Mouse (Mus musculus) intestine, postnatal 0 days (tissue): ENCODE data around the gene Hacd4. TPM values are rescaled to one million over a fixed set of nuclear protein-coding genes. Genes with fewer than 3 reads are reported as not detected.

Source experiments
- ATAC-seq: fragments of 200-750 bp; cut with Nextera tagmentation; 2 replicates; pipeline ENCODE4 v1.8.0; 2017; ENCODE audit warnings: mild to moderate bottlenecking, moderate TSS enrichment, moderate library complexity
- H3K27ac ChIP-seq: fragments of 300-500 bp; sonication (generic); 2 replicates; pipeline ENCODE4 v1.5.1; 2014; ENCODE audit warnings: mild to moderate bottlenecking, low read depth, low read length, moderate library complexity
- H3K27me3 ChIP-seq: fragments of 300-500 bp; sonication (generic); replicated peaks from 2 replicates; pipeline ENCODE4 v1.6.1; 2014; ENCODE audit warnings: low read length, mixed read lengths; ENCODE audit not compliant: control insufficient read depth, insufficient read depth
- H3K36me3 ChIP-seq: fragments of 300-500 bp; sonication (generic); 2 replicates; pipeline ENCODE4 v1.6.1; 2014; ENCODE audit warnings: mild to moderate bottlenecking, moderate library complexity; ENCODE audit not compliant: control insufficient read depth, insufficient read depth
- H3K4me1 ChIP-seq: fragments of 300-500 bp; sonication (generic); replicated peaks from 2 replicates; pipeline ENCODE4 v1.6.1; 2014; ENCODE audit warnings: antibody characterized with exemption, low read length, mixed read lengths; ENCODE audit not compliant: control insufficient read depth, insufficient read depth
- H3K4me2 ChIP-seq: fragments of 300-500 bp; sonication (generic); replicated peaks from 2 replicates; pipeline ENCODE4 v1.6.1; 2014; ENCODE audit warnings: low read depth, mild to moderate bottlenecking, moderate library complexity
- H3K4me3 ChIP-seq: fragments of 300-500 bp; sonication (generic); 2 replicates; pipeline ENCODE4 v1.5.1; 2014; ENCODE audit warnings: low read depth, low read length
- H3K9ac ChIP-seq: fragments of 300-500 bp; sonication (generic); 2 replicates; pipeline ENCODE4 v1.6.1; 2014; ENCODE audit warnings: mild to moderate bottlenecking, low read depth, low read length
- H3K9me3 ChIP-seq: fragments of 300-500 bp; sonication (generic); 2 replicates; pipeline ENCODE4 v1.6.1; 2016; ENCODE audit warnings: mixed run types; ENCODE audit not compliant: control insufficient read depth
- CTCF ChIP-seq: sonication (generic); IDR thresholded peaks from 2 replicates; pipeline ENCODE4 v1.5.1; 2016; ENCODE audit warnings: low read depth, mild to moderate bottlenecking, control low read depth, antibody characterized with exemption, moderate library complexity
- WGBS: fragments of 180-500 bp; shearing (Covaris S2); extraction: QIAGEN DNeasy Blood & Tissue Kit; methylation state at CpG from one replicate; pipeline ENCODE4 v1.1.7; 2014; 5-methylcytosine and 5-hydroxymethylcytosine counted together
- polyA plus RNA-seq: library from polyadenylated mRNA; unstranded; fragments of >200 nt; fragmentation: Nextera tagmentation; extraction: Ambion mirVana; gene quantifications from 2 replicates; pipeline ENCODE4 v1.2.1, GENCODE M21; 2015

The Hacd4 gene
- polyA plus RNA-seq, 1 experiment from 2014 or later, result 6.6 TPM

GRCm38 (mm10) chr4:88476084-88476483 lies 37.4 kb upstream of the Hacd4 start:
- Histone ChIP-seq H3K27me3 (no peaks in the 10 kb centered on the region), H3K27ac (no peak overlapping the region), H3K4me2 (no peak overlapping the region), H3K4me1 (no peaks in the 10 kb centered on the region), H3K9ac (no peak overlapping the region), H3K9me3 (no peaks in the 10 kb centered on the region), H3K4me3 (no peak overlapping the region), H3K36me3 (no peaks in the 10 kb centered on the region)
- ATAC-seq, result no peak
- WGBS, result 93% methylated on average over 3 of the region's 3 CpGs
- TF ChIP-seq CTCF, result no peak

DNA sequence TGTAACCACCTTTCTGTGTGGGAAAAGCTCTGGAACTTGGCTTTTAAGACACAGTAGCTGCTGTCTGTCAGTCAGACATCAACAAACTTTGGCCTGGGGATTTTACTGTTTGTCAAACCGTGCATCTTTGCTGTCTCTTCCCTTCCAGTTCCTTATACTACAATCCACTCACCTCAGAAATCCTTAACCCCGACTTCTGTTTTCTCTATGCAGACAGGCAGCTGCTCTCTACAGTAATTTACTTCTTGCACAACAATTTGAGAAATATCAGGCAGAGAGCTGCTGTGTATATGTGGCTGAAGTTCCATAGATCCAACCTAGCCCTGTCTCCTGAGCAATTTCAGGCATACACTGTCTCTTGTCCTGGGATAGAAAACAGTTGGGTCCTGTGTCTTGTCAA lies 32.8 kb upstream of the Hacd4 start:
- WGBS, result 41% methylated on average over 2 of the region's 2 CpGs
- H3K4me3 ChIP-seq, result no peak overlapping the region
- TF ChIP-seq CTCF, result no peak
- H3K4me2 ChIP-seq, result no peak overlapping the region
- no peaks in the 10 kb centered on the region for H3K4me1 ChIP-seq
- H3K27me3 ChIP-seq, result no peaks in the 10 kb centered on the region
- no peak overlapping the region for H3K9ac ChIP-seq
- H3K27ac ChIP-seq, result no peak overlapping the region
- ATAC-seq, result no peak
- H3K9me3 ChIP-seq, result no peaks in the 10 kb centered on the region
- H3K36me3 ChIP-seq, result no peaks in the 10 kb centered on the region

DNA sequence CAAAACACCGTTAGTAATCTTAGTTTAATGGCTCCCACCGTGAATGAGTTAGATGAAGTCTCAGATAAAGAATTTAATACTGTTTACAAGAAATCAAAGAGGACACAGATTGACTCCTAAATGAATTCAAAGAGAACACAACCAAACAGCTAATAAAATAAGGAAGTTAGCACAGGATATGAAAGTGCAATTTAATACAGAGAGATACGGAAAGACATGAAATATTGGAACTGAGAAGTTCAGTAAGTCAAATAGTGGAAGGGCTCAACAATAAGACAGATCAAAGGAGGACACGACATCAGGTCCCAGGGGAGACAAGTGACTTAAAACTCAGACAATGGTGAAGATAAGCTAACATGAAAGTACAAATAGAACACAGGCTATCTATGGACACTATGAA lies 25.8 kb upstream of the Hacd4 start:
- TF ChIP-seq CTCF, result no peak
- ATAC-seq, result no peak
- WGBS, result 69% methylated on average over 4 of the region's 4 CpGs
- Histone ChIP-seq H3K27me3 (no peaks in the 10 kb centered on the region), H3K4me1 (no peaks in the 10 kb centered on the region), H3K36me3 (no peaks in the 10 kb centered on the region), H3K9me3 (no peaks in the 10 kb centered on the region), H3K9ac (no peak overlapping the region), H3K4me3 (no peak overlapping the region), H3K4me2 (no peak overlapping the region), H3K27ac (no peak overlapping the region)

- no peaks in the 10 kb centered on the region for H3K4me1 ChIP-seq
- TF ChIP-seq CTCF, result no peak
- no peaks in the 10 kb centered on the region for H3K27me3 ChIP-seq
- no peak overlapping the region for H3K27ac ChIP-seq
- H3K9ac ChIP-seq, result no peak overlapping the region
- H3K4me2 ChIP-seq, result no peak overlapping the region
- H3K4me3 ChIP-seq, result no peak overlapping the region
- no peaks in the 10 kb centered on the region for H3K36me3 ChIP-seq
- ATAC-seq, result no peak
- H3K9me3 ChIP-seq, result no peaks in the 10 kb centered on the region
- 68% methylated on average over 8 of the region's 8 CpGs for WGBS
Measured at GRCm38 (mm10) chr4:88462981-88463646, 24.4 kb upstream of the Hacd4 start.

GRCm38 (mm10) chr4:88462501-88462900 lies 23.8 kb upstream of the Hacd4 start:
- no peak overlapping the region for H3K4me3 ChIP-seq
- H3K36me3 ChIP-seq, result no peaks in the 10 kb centered on the region
- no peaks in the 10 kb centered on the region for H3K27me3 ChIP-seq
- H3K4me2 ChIP-seq, result no peak overlapping the region
- ATAC-seq, result no peak
- TF ChIP-seq CTCF, result no peak
- H3K27ac ChIP-seq, result no peak overlapping the region
- no peaks in the 10 kb centered on the region for H3K9me3 ChIP-seq
- H3K4me1 ChIP-seq, result no peaks in the 10 kb centered on the region
- no peak overlapping the region for H3K9ac ChIP-seq
- 82% methylated on average over 1 of the region's 1 CpGs for WGBS

GRCm38 (mm10) chr4:88461315-88461714 lies 22.6 kb upstream of the Hacd4 start:
- Histone ChIP-seq H3K27ac (no peak overlapping the region), H3K4me2 (no peak overlapping the region), H3K27me3 (no peaks in the 10 kb centered on the region), H3K4me3 (no peak overlapping the region), H3K9ac (no peak overlapping the region), H3K36me3 (no peaks in the 10 kb centered on the region), H3K9me3 (no peaks in the 10 kb centered on the region), H3K4me1 (no peaks in the 10 kb centered on the region)
- 67% methylated on average over 2 of the region's 2 CpGs for WGBS
- ATAC-seq, result no peak
- no peak for TF ChIP-seq CTCF

GRCm38 (mm10) chr4:88458673-88459072 lies 19.9 kb upstream of the Hacd4 start:
- Histone ChIP-seq H3K9me3 (no peaks in the 10 kb centered on the region), H3K4me2 (no peak overlapping the region), H3K36me3 (no peaks in the 10 kb centered on the region), H3K4me3 (no peak overlapping the region), H3K27ac (no peak overlapping the region), H3K9ac (no peak overlapping the region), H3K27me3 (no peaks in the 10 kb centered on the region), H3K4me1 (no peaks in the 10 kb centered on the region)
- TF ChIP-seq CTCF, result no peak
- no peak for ATAC-seq
- WGBS, result 64% methylated on average over 2 of the region's 2 CpGs
